Mouse (Mus musculus) 3T3-L1 (cell line): ENCODE results near the gene Hbb-bh2.
"Not testable (repeated sequence)": the region's sequence is repeated elsewhere in the genome, so short reads cannot be mapped to it uniquely, and the experiment has no call there.

ENCODE experiments used
- DNase-seq: peaks from one replicate; pipeline ENCODE4 v3.0.0-alpha.2; 2015; ENCODE audit warnings: low read depth, low spot score

The Hbb-bh2 gene

GRCm38 (mm10) chr7:103812174-103812573 lies 28.1 kb downstream of the Hbb-bh2 start:
- DNase-seq, result no peak

- DNase-seq, result no peak
Observed at GRCm38 (mm10) chr7:103811223-103811845, 29.0 kb downstream of the Hbb-bh2 start.

- no peak for DNase-seq
Observed at GRCm38 (mm10) chr7:103810746-103811145, 29.6 kb downstream of the Hbb-bh2 start.

GRCm38 (mm10) chr7:103810296-103810695 lies 30.0 kb downstream of the Hbb-bh2 start:
- DNase-seq, result no peak

DNA sequence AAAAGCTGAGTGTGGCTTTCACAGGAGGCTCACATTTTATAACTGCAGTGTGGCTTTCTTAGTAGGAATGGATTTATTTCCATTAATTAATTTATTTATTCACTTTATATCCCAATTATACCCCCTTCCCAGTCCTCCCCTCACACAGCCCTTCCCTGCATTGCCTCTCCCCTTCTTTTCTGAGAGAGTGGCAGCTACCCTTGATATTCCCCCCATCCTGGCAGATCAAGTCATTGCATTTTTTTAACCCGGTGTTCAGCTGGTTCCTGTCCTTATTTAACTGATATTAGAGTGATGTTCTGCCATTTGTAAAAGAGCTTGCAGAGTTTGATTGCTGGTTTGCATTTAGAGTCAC lies 30.5 kb downstream of the Hbb-bh2 start:
- no peak for DNase-seq

- no peak for DNase-seq
Observed at GRCm38 (mm10) chr7:103808971-103809800, 31.1 kb downstream of the Hbb-bh2 start.

- DNase-seq, result not testable (repeated sequence)
Observed at GRCm38 (mm10) chr7:103808120-103808519, 32.2 kb downstream of the Hbb-bh2 start.

DNA sequence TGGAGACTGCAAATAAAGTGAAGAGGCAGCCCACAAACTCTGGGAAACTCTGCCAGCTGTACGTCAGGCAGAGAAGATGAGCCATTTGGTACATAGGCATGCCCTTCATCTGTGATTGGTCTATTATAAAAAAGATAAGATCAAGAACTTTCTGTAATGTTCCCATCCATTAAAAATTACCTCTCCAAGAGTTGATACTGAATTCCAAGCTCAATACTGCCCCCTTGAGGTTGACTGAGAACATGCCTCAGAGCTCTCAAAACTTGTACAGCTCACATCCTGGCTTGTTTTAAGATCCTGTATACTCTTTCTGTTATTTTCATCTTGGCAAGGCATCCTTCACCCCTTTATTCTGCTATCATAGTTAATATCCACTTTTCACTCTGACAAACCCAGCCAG lies 33.5 kb downstream of the Hbb-bh2 start:
- DNase-seq, result peak; percentile 35

GRCm38 (mm10) chr7:103792669-103793388 lies 47.5 kb downstream of the Hbb-bh2 start:
- DNase-seq, result peak; percentile 1

- no peak for DNase-seq
Observed at GRCm38 (mm10) chr7:103791721-103792120, 48.6 kb downstream of the Hbb-bh2 start, which contains the start of gene Olfr67. TSS of gene Olfr67 (minus strand) at chr7:103791821.
